Mouse (Mus musculus): ENCODE results near the gene Marc2.

DNA sequence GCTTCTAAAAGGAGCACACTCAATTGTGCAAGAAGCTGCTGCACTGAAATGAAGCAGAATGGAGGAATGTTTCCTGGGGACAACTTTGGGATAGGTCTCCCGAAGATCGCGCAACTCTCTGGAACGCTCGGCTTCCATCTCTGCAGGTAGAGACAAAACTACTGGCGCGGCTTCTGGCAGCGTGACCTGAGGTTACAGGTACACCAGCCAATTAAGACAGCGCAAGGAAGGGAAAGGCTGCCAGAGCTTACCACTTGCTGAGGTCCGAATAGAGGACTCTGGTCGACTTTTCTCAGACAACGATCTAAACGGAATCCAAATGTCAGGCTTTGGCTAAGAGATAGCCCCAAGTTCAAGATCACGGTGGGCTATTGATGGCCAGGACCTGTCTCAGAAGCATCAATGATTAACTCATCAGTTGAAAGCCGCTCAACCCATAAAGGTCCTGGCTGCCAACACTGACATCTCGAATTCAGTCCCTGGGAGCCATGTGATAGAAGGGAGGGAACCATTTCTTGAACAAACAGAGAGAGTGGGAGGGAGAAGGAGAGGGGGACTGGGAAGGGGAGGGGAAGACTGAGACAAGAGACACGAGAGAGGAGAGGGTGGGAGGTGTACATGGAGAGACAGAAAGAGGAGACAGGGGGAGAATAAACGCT is at the start of gene Marc2:
- no peak for TF ChIP-seq CTCF (conservative IDR thresholded peaks at IDR 0.05; ENCODE audit: low read length)
- TF ChIP-seq POU5F1 (IDR thresholded peaks at IDR 0.05; ENCODE audit: borderline replicate concordance, low read length), result no peak
- TF ChIP-seq NANOG (IDR thresholded peaks at IDR 0.05; ENCODE audit: borderline replicate concordance, low read length), result no peak
